Mouse (Mus musculus) brain, embryonic 14.5 days (tissue): ENCODE measurements around the gene Cd27.

Experiments used
- CTCF ChIP-seq: fragments of 200-500 bp; IDR thresholded peaks from 2 replicates; pipeline ENCODE4 v1.5.1; 2012; ENCODE audit warnings: inconsistent platforms, mild to moderate bottlenecking, moderate library complexity, borderline replicate concordance; ENCODE audit not compliant: insufficient read depth, insufficient read length; ENCODE audit errors: extremely low read depth
- POLR2A ChIP-seq: fragments of 200-500 bp; IDR thresholded peaks from 2 replicates; pipeline ENCODE4 v1.6.1; 2012; ENCODE audit warnings: mild to moderate bottlenecking, inconsistent platforms, borderline replicate concordance; ENCODE audit not compliant: poor library complexity, insufficient read depth, insufficient read length, severe bottlenecking; ENCODE audit errors: extremely low read depth

- TF ChIP-seq POLR2A (no peak), CTCF (no peak)
Measured at GRCm38 (mm10) chr6:125244551-125244950, 7.7 kb upstream of the Cd27 start.
